Mouse (Mus musculus): ENCODE measurements around the gene Zfp446. TPM values are rescaled to one million over a fixed set of nuclear protein-coding genes. Genes with fewer than 3 reads are reported as not detected.

The Zfp446 gene
- polyA plus RNA-seq, 1 experiment: 10.8 TPM

DNA sequence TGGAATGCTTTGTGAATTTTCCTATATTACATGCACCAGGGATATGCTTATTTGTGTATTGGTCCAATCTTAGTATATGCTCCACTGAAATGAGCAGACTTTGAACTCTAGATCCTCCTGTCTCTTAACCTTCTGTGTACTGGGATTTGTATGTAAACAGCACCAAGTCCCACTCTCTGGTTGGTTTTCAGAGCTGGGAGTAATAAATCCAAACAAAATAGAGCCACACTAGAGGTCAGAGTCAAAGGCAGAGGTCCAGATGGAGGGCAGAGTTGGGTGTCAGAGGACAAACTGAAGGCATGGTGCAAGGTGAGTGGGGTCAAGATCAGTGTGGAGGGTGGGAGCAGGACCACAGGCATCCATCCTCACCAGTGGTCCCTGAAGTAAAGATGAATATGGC, 18.2 kb downstream of the Zfp446 start:
- no peak for DNase-seq
- Histone ChIP-seq H3K4me1 (replicated peaks; ENCODE audit: control insufficient read depth, insufficient read depth, low read length) (no peaks in the 10 kb centered on the region), H3K4me3 (ENCODE audit: control insufficient read depth, insufficient read depth, low read length) (no peak overlapping the region), H3K27ac (ENCODE audit: control insufficient read depth, insufficient read depth, low read length) (no peak overlapping the region), H3K36me3 (ENCODE audit: control insufficient read depth, insufficient read depth, low read length) (no peaks in the 10 kb centered on the region), H3K27me3 (ENCODE audit: control insufficient read depth, insufficient read depth, low read length) (no peaks in the 10 kb centered on the region)
- TF ChIP-seq CTCF (IDR thresholded peaks at IDR 0.05; ENCODE audit: borderline replicate concordance, control insufficient read depth, extremely low read depth, insufficient read depth, low read length, poor library complexity) (no peak), POLR2A (IDR thresholded peaks at IDR 0.05; ENCODE audit: control insufficient read depth, extremely low read depth, insufficient read depth, low read length, poor library complexity) (no peak)

DNA sequence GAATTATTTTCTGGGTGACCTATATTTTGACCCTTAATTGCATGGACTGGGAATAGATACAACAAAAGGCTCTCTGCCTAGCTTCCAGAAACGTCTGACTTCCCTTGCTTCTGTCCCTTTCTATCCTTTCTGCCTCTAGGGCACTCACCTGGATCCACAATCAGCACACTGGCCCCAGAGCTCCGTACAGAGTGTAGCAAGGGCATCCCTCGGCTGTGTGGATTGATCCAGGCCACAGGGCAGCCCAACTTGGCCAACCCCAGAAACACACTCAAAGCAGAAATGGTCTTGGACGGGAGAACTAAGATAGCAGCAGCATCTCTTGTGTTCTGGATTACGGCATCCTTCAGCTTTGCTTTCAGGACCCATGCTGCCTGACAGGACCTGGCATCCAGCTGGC, 19.6 kb downstream of the Zfp446 start:
- WGBS: 83% methylated on average over 5 of the region's 5 CpGs
- TF ChIP-seq CTCF (IDR thresholded peaks at IDR 0.05; ENCODE audit: borderline replicate concordance, control insufficient read depth, extremely low read depth, insufficient read depth, low read length, poor library complexity) (no peak), POLR2A (IDR thresholded peaks at IDR 0.05; ENCODE audit: control insufficient read depth, extremely low read depth, insufficient read depth, low read length, poor library complexity) (no peak)
- Histone ChIP-seq H3K36me3 (ENCODE audit: control insufficient read depth, insufficient read depth, low read length) (no peaks in the 10 kb centered on the region), H3K4me3 (ENCODE audit: control insufficient read depth, insufficient read depth, low read length) (no peak overlapping the region), H3K4me1 (replicated peaks; ENCODE audit: control insufficient read depth, insufficient read depth, low read length) (no peaks in the 10 kb centered on the region), H3K27ac (ENCODE audit: control insufficient read depth, insufficient read depth, low read length) (no peak overlapping the region), H3K27me3 (ENCODE audit: control insufficient read depth, insufficient read depth, low read length) (no peaks in the 10 kb centered on the region)
- no peak for DNase-seq

DNA sequence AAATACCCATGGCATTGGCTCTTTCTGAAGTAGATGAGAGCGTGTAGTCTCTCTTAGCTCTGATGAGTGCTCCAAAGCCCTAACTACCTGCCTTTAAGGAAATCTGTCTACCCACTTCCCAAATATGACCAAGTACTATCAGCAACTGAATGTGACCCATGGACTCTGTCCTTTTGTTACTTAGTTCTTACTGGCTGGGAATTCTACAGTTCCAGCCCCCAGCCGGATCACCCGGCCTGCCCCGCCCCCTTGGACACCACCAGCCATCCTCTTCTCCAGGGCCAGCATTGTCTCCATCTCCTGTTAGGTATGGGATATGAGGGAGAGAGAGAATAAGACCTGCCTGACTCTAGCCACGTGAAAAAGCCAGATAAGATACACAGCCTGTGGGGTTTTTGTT, 20.4 kb downstream of the Zfp446 start, which contains the start of gene Slc27a5:
Slc27a5 (minus strand) TSS at position 140 of the 400 bp plus-strand sequence.
- no peaks in the 10 kb centered on the region for H3K36me3 ChIP-seq (ENCODE audit: control insufficient read depth, insufficient read depth, low read length)
- no peak for TF ChIP-seq POLR2A (IDR thresholded peaks at IDR 0.05; ENCODE audit: control insufficient read depth, extremely low read depth, insufficient read depth, low read length, poor library complexity)
- TF ChIP-seq CTCF (IDR thresholded peaks at IDR 0.05; ENCODE audit: borderline replicate concordance, control insufficient read depth, extremely low read depth, insufficient read depth, low read length, poor library complexity): no peak
- no peaks in the 10 kb centered on the region for H3K27me3 ChIP-seq (ENCODE audit: control insufficient read depth, insufficient read depth, low read length)
- no peak for DNase-seq
- no peak within 1 kb of the TSS for H3K4me3 ChIP-seq (ENCODE audit: control insufficient read depth, insufficient read depth, low read length)
- no peaks in the 10 kb centered on the region for H3K4me1 ChIP-seq (replicated peaks; ENCODE audit: control insufficient read depth, insufficient read depth, low read length)
- 89% methylated on average over 5 of the region's 5 CpGs for WGBS
- H3K27ac ChIP-seq (ENCODE audit: control insufficient read depth, insufficient read depth, low read length): no peak within 1 kb of the TSS

DNA sequence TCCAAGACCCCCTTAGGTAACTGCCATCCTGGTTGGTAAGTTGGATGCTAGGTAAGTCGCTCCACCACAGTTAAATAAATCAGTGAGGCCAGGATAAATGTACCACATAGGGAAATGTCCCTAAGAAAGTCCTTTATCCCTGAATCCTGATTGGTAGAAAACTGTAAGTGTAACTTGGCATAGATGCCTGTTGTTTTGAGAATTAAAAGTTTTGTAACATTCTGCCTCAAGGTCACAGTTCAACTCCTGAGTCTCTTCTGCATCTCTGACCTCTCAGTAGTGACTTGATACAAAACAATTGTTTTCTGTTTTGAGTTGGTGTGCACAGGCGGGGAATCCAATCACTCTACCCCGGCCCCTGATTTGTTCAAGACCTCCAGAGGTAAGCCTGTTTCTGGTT, 21.2 kb downstream of the Zfp446 start, which contains the start of gene Trim28:
Trim28 (plus strand) TSS at position 264 of the 400 bp plus-strand sequence.
- Histone ChIP-seq H3K36me3 (ENCODE audit: control insufficient read depth, insufficient read depth, low read length) (no peaks in the 10 kb centered on the region), H3K4me3 (ENCODE audit: control insufficient read depth, insufficient read depth, low read length) (no peak within 1 kb of the TSS), H3K27ac (ENCODE audit: control insufficient read depth, insufficient read depth, low read length) (no peak within 1 kb of the TSS), H3K4me1 (replicated peaks; ENCODE audit: control insufficient read depth, insufficient read depth, low read length) (no peaks in the 10 kb centered on the region), H3K27me3 (ENCODE audit: control insufficient read depth, insufficient read depth, low read length) (no peaks in the 10 kb centered on the region)
- DNase-seq: no peak
- TF ChIP-seq CTCF (IDR thresholded peaks at IDR 0.05; ENCODE audit: borderline replicate concordance, control insufficient read depth, extremely low read depth, insufficient read depth, low read length, poor library complexity) (no peak), POLR2A (IDR thresholded peaks at IDR 0.05; ENCODE audit: control insufficient read depth, extremely low read depth, insufficient read depth, low read length, poor library complexity) (no peak)
- WGBS: 90% methylated on average over 3 of the region's 3 CpGs

DNA sequence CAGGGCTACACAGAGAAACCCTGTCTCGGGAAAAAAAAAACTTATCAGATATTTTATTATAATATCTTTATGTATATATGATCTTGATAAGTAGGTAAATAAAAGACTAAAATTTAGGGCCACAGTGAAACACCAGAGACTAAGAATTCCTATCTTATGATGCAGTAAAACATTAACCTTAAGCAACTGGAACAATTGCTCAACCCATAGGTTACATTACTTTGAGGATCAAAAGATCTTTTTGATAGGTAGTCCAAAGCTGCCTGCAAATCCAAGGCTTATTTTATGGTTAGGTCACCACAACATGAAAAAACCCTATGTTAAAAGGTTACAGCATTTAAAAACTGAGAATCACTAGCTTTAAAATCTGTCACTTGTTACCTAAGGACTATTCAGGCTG, 23.9 kb downstream of the Zfp446 start:
- WGBS: 94% methylated on average over 1 of the region's 1 CpGs

DNA sequence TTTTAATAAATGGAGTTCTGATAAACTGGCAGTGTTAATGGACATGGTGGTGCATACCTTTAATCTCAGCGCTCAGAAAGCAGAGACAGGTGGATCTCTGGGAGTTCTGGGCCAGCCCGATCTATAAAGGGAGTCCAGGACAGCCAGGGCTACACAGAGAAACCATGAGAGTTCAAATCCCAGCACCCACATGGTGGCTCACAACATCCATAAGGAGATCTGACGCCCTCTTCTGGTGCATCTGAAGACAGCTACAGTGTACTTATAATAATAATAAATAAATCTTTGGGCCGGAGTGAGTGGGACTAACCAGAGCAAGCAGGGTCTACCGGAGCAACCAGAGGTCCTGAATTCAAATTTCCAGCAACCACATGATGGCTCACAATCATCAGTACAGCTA, 25.7 kb downstream of the Zfp446 start:
- Histone ChIP-seq H3K4me1 (replicated peaks; ENCODE audit: control insufficient read depth, insufficient read depth, low read length) (no peaks in the 10 kb centered on the region), H3K27ac (ENCODE audit: control insufficient read depth, insufficient read depth, low read length) (no peak overlapping the region), H3K27me3 (ENCODE audit: control insufficient read depth, insufficient read depth, low read length) (no peaks in the 10 kb centered on the region), H3K4me3 (ENCODE audit: control insufficient read depth, insufficient read depth, low read length) (no peak overlapping the region), H3K36me3 (ENCODE audit: control insufficient read depth, insufficient read depth, low read length) (peaks cover 10% of the 10 kb centered on the region)
- DNase-seq: no peak
- WGBS: 91% methylated on average over 5 of the region's 5 CpGs
- no peak for TF ChIP-seq CTCF (IDR thresholded peaks at IDR 0.05; ENCODE audit: borderline replicate concordance, control insufficient read depth, extremely low read depth, insufficient read depth, low read length, poor library complexity)
- no peak for TF ChIP-seq POLR2A (IDR thresholded peaks at IDR 0.05; ENCODE audit: control insufficient read depth, extremely low read depth, insufficient read depth, low read length, poor library complexity)

More for the DNA sequence above, 23.9 kb downstream of the Zfp446 start:
- Histone ChIP-seq H3K36me3 (ENCODE audit: control insufficient read depth, insufficient read depth, low read length) (peaks cover under 1% of the 10 kb centered on the region), H3K4me1 (replicated peaks; ENCODE audit: control insufficient read depth, insufficient read depth, low read length) (no peaks in the 10 kb centered on the region), H3K4me3 (ENCODE audit: control insufficient read depth, insufficient read depth, low read length) (no peak overlapping the region), H3K27me3 (ENCODE audit: control insufficient read depth, insufficient read depth, low read length) (no peaks in the 10 kb centered on the region), H3K27ac (ENCODE audit: control insufficient read depth, insufficient read depth, low read length) (no peak overlapping the region)
- DNase-seq: no peak
- no peak for TF ChIP-seq POLR2A (IDR thresholded peaks at IDR 0.05; ENCODE audit: control insufficient read depth, extremely low read depth, insufficient read depth, low read length, poor library complexity)
- no peak for TF ChIP-seq CTCF (IDR thresholded peaks at IDR 0.05; ENCODE audit: borderline replicate concordance, control insufficient read depth, extremely low read depth, insufficient read depth, low read length, poor library complexity)

DNA sequence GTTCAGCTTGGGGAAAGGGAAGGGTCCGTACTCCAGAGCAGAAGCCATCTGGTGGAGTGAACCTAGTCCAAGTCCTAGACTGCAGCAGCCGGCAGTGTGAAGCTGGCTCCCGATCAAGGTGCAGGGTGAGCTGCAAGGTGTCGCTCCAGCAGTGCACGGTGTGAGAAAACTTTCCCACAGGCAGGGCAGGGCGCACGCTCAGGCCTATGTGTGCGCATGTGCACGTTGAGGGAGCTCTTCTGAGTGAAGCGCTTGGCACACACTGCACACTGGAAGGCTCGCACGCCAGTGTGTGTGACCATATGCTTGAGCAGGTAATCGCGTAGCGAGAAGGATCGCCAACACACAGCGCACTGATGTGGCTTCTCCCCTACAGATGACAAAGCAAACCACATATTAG, 28.4 kb downstream of the Zfp446 start:
- peaks cover 10% of the 10 kb centered on the region for H3K36me3 ChIP-seq (ENCODE audit: control insufficient read depth, insufficient read depth, low read length)

More for the DNA sequence above, 28.4 kb downstream of the Zfp446 start:
- DNase-seq: no peak
- WGBS: 94% methylated on average over 17 of the region's 17 CpGs
- Histone ChIP-seq H3K27ac (ENCODE audit: control insufficient read depth, insufficient read depth, low read length) (no peak overlapping the region), H3K4me1 (replicated peaks; ENCODE audit: control insufficient read depth, insufficient read depth, low read length) (peaks cover 11% of the 10 kb centered on the region), H3K27me3 (ENCODE audit: control insufficient read depth, insufficient read depth, low read length) (no peaks in the 10 kb centered on the region), H3K4me3 (ENCODE audit: control insufficient read depth, insufficient read depth, low read length) (no peak overlapping the region)
- TF ChIP-seq CTCF (IDR thresholded peaks at IDR 0.05; ENCODE audit: borderline replicate concordance, control insufficient read depth, extremely low read depth, insufficient read depth, low read length, poor library complexity) (no peak), POLR2A (IDR thresholded peaks at IDR 0.05; ENCODE audit: control insufficient read depth, extremely low read depth, insufficient read depth, low read length, poor library complexity) (no peak)
